Mouse (Mus musculus): ENCODE measurements around the gene Noct.
"Not testable (repeated sequence)": the region's sequence is repeated elsewhere in the genome, so short reads cannot be mapped to it uniquely, and the experiment has no call there.

Gene Noct

DNA sequence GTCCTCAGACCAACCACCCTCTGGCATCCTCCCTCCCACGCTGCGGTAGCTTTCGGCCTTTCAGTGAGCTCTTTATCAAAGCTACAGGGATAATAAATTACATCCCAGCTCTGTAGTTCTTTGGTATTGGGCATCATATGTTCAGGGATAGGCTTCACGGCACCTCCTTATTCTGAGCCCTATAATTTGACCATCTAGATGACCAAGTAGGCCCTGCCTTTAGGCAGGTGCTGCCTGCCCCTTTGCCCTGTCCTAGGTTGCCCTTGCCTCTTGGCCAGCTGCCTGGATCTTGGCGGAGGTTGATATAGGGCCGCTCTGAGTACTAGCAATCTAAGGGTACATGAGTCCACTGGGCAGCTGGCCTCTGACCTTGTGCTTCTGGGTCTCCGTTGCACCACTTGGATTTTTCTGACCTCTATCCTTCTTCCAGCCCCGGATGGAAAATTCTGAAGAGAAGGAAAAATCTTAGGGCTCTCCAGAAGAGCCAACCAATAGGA lies 21.7 kb upstream of the Noct start:
- in situ Hi-C loops (cut with MboI; ENCODE audit: low pct_unique_long_range_greater_than_20kb in 1 of 2, low sequenced_read_pairs in 2 of 2, unreplicated experiment in 1 of 2), result no loop called here

DNA sequence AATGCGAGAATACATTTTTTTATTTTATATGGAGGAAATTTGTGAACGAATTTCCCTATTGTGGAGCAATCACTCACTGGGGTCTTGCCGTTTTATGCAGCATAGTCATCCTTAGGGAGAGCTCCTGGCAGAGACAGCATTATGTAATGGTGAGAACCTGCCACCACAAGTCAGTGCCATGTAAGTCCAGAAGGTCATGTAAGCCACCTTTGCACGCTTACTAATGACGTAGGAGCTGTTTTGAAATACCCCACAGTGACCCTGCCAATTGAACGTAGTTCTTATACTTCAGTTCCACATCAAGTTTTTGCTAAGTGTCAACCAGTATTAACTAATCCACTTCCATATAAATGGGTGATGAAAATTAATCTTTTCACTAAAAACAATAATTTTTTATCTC lies 20.3 kb upstream of the Noct start:
- in situ Hi-C loops (cut with MboI; ENCODE audit: low pct_unique_long_range_greater_than_20kb in 1 of 2, low sequenced_read_pairs in 2 of 2, unreplicated experiment in 1 of 2), result no loop called here

DNA sequence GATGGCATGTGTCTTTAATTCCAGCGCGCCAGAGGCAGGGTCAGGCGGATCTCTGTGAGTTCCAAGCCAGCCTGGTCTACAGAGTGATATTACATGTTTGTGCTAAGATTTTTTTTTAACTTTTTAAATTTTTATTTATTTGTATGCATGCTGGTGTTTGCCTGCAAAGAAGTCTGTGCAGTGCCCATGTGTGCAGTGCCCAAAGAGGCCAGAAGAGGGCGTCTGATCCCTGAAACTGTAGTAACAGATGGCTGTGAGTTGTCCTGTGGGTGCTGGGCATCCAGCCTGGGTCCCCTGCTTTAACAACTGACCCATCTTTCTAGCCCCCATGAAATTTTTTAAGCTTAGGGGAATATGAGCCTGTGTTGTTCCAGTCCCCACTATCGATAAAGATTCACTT lies 19.8 kb upstream of the Noct start:
- in situ Hi-C loops (cut with MboI; ENCODE audit: low pct_unique_long_range_greater_than_20kb in 1 of 2, low sequenced_read_pairs in 2 of 2, unreplicated experiment in 1 of 2), result no loop called here

DNA sequence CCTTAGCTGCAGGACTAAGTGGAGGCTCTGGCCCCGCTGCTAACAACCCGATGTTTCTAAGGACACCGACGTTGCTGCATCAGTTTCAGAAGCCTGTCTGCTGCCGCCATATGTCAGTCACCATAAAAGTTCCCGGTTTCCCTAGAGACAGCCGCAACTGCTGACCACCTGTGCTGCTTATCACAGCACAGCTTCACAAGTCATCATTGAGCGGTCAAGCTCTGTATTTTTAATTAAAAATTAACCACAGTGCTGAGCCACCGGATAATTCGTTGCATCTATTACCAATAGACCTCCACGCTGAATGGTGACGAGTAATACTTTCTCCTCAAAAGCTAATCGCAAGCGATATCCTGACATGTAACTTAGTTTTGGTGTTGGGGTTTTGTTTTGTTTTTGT lies 19.4 kb upstream of the Noct start:
- in situ Hi-C loops (cut with MboI; ENCODE audit: low pct_unique_long_range_greater_than_20kb in 1 of 2, low sequenced_read_pairs in 2 of 2, unreplicated experiment in 1 of 2), result no loop called here

DNA sequence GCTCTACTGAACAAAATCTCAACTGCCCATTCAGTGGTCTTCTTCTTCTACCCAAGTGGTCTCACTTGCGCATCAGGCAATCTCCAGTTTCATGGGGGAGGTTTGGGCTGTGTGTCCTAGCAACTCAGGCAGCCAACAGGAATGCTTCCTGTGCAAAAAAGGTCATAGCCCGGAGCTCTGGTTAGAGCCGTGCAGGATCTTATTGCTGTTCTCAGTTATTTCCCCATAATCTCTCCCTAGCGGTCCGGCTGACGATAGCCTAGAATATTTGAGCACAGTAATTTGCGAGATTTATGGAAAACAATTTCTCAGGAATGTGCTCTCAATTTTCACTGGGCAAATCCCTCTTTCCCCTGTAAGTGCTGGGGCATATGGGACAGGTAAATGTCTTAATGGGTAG lies 17.7 kb upstream of the Noct start:
- in situ Hi-C loops (cut with MboI; ENCODE audit: low pct_unique_long_range_greater_than_20kb in 1 of 2, low sequenced_read_pairs in 2 of 2, unreplicated experiment in 1 of 2), result no loop called here

DNA sequence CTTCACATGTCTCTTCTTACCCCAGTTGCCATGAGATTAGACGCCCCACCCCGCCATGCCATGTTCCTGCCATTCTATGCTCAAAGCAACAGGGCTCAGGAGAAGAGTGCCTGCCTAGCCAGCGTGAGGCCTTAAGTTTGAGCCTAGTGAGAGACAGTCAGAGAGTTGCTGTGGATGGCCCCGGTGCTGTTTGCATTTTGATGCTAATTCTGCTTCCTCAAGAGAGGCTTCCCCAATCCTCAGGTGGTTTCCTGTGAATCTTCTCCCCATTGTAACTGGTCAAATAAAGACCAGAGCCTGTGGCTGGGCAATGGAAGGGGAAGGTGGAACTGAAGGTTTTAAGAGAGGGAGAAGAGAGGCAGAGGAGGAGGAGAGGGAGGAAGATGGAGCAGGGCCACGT lies 15.6 kb upstream of the Noct start:
- in situ Hi-C loops (cut with MboI; ENCODE audit: low pct_unique_long_range_greater_than_20kb in 1 of 2, low sequenced_read_pairs in 2 of 2, unreplicated experiment in 1 of 2), result no loop called here

DNA sequence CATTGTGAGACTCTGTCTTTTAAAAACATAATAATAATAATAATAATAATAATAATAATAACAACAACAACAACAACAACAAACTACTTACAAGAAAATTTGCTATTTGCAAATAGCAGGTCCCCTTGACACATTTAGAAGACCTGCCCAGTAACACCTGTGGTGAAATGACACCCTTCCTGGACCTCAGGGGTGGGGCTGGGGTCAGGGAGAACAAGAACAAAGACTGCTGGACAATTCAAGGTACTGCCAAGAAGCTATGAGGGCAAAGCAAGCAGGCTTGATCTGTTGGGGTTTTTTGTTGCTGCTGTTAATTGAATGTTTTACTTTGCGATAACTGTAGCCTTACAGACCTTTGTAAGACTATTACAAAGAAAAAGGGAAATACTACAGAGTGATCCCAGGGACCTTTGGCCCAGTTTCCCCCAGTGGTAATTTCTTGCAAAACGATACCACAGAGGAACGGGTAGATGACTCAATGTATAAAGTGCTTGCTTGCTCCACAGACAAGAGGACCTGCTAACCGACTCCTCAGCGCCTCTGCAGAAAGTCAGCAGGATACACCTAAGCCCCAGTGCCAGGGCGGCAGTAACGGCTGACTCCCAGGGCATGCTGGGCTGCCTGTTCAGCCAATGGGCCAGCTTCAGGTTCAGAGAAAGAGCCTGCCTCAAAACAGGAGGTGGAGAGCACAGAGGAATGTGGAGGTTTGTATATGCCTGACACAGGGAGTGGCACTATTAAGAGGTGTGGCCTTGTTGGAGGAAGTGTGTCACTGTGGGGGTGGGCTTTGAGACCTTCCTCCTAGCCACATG lies 14.5 kb upstream of the Noct start:
- in situ Hi-C loops (cut with MboI; ENCODE audit: low pct_unique_long_range_greater_than_20kb in 1 of 2, low sequenced_read_pairs in 2 of 2, unreplicated experiment in 1 of 2), result no loop called here

DNA sequence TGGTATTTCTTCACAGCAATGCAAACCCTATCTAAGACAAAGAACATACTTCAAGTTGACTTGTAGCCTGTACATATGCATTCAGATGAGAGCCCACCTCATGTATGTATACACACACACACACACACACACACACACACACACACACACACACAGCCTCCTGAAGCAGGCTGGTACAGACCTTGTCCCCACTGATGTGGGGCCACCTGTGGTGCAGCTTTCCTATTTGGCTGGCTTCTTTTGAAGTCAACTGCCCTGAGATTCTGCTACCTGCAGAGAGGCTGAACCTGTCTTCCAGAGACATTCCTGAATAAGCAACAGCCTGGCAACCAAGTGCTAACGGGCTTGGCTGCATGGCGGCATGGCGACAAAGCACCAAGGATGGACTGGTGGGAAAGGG lies 13.8 kb upstream of the Noct start:
- in situ Hi-C loops (cut with MboI; ENCODE audit: low pct_unique_long_range_greater_than_20kb in 1 of 2, low sequenced_read_pairs in 2 of 2, unreplicated experiment in 1 of 2), result no loop called here

DNA sequence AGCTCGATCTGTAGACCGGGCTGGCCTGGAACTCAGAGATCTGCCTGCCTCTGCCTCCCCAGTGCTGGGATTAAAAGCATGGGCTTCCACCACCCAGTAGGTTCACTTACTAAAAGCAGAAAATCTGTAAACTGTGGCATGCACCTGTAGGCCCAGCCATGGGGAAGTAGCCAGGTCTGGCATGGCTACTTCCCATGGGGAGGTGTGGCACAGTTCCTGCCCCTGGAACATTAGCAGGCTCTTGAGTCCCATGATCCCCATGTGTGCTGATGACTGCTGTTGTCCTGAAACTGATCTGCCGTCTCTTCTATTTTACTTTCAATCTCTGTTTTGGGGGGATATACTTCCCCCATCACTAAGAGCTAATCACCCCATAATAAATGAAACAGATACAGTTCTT lies 11.1 kb upstream of the Noct start:
- in situ Hi-C loops (cut with MboI; ENCODE audit: low pct_unique_long_range_greater_than_20kb in 1 of 2, low sequenced_read_pairs in 2 of 2, unreplicated experiment in 1 of 2), result no loop called here

DNA sequence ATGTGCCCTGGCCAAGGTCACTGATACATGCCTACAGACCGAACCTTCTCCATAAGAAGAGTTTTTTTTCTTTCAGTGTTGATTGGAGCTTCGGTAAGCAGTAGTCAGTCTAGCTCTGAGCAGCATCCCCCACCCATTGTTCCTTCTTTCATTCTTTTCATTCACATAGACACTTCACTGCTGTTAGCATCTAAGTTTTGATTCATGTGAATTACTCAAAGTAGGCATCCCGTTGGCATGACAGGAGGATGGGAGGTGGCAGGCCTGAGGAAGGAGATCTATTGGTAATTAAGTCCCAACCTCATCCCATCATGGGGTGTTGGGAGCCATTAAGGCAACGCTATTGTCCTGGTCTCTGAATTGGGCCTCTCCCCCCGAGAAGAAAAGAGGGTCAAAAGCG lies 8.6 kb upstream of the Noct start:
- in situ Hi-C loops (cut with MboI; ENCODE audit: low pct_unique_long_range_greater_than_20kb in 1 of 2, low sequenced_read_pairs in 2 of 2, unreplicated experiment in 1 of 2), result no loop called here

DNA sequence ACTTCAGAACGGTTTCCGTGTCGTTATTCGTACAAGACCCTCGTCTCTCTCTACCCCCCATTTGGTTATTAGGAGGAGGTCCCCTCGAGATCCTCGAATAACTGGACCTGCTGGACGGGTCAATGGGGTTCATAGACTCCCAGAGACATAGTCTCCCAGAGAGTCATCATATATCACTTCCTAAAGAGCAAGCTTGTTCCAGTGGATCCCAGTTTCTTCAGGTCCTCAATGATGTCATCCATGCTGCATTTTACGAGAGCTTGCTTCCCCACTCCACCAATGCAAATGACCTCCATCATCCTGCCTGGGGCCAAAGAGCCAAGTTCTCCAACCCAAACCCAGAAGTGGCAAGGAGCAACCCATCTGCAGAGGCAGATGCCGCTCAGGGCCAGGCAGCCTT lies 7.9 kb upstream of the Noct start:
- in situ Hi-C loops (cut with MboI; ENCODE audit: low pct_unique_long_range_greater_than_20kb in 1 of 2, low sequenced_read_pairs in 2 of 2, unreplicated experiment in 1 of 2), result not testable (repeated sequence)

DNA sequence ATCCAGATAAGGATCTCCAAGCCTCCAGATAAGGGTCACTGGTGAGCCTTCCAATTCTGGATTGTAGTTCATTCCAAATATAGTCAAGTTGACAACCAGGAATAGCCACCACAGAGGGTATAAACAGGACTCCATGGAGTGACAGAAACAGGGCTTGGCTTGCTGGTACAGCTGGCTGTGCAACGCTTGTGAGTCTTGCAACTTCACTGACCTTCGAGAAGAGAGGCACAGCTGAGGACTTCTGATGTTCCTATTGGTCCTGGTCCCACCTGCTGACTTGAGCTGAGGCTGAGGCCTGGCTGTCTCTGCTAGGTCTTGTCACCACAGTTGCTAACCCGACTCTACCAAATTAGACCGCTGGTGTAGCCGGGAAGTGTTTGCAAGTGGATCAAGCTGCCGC lies 5.9 kb upstream of the Noct start:
- in situ Hi-C loops (cut with MboI; ENCODE audit: low pct_unique_long_range_greater_than_20kb in 1 of 2, low sequenced_read_pairs in 2 of 2, unreplicated experiment in 1 of 2), result not testable (repeated sequence)

DNA sequence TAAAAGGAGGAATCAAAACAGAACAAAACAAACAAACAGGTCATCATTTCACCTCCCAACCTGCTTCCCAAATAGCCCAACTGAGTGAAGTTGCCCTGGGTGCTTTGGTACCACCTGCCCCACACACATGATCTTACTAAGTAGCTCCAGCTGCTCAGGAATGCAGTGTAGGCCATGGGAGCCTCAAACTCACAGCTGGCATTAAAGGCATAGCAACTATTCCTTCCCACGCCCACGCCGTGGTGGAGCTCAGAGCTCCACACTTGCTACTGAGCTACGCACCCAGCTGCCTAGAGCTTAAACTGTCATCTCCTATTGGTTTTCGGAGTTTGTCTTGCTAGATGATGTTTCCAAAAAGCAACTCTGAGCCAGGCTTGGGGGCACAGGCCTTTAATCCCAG lies 5.0 kb upstream of the Noct start:
- in situ Hi-C loops (cut with MboI; ENCODE audit: low pct_unique_long_range_greater_than_20kb in 1 of 2, low sequenced_read_pairs in 2 of 2, unreplicated experiment in 1 of 2), result no loop called here

DNA sequence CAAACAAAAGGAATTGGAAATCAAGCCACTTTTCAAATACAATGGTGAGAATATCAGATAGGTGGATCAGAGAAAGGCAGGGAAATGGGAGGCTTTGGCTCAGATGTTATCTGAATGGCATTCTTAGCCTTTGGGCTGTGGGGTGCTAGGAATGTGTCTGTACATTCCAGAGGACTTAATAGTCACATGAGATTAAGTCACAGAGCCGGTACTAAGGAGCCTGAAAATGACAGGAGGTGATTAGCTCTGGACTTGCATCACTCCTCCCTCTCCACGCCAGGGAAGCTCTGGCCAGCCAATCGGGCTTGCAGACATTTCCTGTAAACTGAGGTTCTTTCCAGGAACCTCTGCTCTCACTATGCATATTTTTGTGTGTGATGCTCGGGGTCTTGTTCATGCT lies 3.4 kb upstream of the Noct start:
- in situ Hi-C loops (cut with MboI; ENCODE audit: low pct_unique_long_range_greater_than_20kb in 1 of 2, low sequenced_read_pairs in 2 of 2, unreplicated experiment in 1 of 2), result no loop called here

DNA sequence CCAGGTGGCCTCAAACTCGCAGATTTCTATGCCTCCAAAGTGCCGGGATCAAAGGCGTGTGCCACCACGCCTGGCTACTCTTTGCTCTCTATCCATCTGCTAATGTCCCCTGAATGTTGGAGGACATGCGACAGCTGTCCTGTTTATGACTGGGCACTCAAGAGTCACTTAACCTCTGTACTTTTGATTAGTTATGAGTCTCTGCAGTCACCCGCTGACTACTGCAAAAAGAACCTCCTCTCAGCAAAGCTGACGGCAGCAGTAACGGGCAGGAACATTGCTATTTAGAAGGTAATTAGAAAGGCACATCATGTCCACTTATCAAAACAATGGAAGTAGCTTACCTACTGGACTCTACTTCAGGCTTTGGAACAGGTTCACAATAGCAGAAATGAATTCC lies 2.4 kb upstream of the Noct start:
- in situ Hi-C loops (cut with MboI; ENCODE audit: low pct_unique_long_range_greater_than_20kb in 1 of 2, low sequenced_read_pairs in 2 of 2, unreplicated experiment in 1 of 2), result no loop called here

DNA sequence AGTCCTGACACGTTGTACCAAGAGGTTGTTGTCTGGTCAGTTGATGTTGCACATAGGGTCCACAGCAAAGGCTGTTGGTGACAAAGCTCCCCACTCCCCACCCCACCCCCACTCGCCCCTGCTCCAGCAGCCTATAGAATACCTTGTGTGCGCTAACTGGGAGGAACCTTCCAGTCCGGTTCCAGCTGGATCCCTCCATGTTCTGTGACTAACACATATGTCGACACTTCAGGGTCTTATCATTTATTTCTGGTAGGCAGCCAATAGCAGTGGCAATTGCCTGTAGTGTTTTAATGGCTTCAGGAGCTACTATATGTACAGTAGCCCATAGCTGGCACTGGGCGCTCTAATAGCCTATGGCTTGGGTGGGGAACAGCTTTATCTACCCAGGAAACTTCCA lies 1.9 kb upstream of the Noct start:
- in situ Hi-C loops (cut with MboI; ENCODE audit: low pct_unique_long_range_greater_than_20kb in 1 of 2, low sequenced_read_pairs in 2 of 2, unreplicated experiment in 1 of 2), result no loop called here

DNA sequence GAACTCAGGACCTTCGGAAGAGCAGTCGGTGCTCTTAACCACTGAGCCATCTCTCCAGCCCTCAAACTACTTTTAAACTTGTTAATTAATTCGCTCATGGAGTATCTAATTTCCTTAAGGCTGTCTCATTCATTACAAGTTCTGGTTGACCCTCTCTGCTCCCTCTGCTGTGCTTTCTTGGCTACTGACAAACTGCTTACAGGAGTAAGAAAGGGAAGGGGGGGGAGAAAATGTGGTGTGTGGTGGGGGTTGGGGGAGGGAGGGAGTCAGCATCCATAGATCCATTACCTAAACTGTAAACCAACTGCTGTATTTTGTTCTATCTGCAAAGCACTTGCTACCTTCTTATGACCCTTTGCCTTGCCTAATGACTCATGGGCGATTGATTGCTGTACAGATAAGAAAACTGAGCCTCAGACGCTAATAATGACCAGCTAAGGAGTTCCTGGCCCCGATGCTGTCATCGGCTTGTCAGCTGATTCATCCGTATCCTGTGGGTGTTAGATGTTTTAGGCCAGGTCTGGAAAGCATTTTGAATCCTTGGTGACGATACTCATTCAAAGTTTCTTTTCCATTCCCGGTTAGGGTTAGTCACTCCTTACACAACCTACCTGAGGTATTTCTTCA lies 1.3 kb upstream of the Noct start:
- in situ Hi-C loops (cut with MboI; ENCODE audit: low pct_unique_long_range_greater_than_20kb in 1 of 2, low sequenced_read_pairs in 2 of 2, unreplicated experiment in 1 of 2), result no loop called here

DNA sequence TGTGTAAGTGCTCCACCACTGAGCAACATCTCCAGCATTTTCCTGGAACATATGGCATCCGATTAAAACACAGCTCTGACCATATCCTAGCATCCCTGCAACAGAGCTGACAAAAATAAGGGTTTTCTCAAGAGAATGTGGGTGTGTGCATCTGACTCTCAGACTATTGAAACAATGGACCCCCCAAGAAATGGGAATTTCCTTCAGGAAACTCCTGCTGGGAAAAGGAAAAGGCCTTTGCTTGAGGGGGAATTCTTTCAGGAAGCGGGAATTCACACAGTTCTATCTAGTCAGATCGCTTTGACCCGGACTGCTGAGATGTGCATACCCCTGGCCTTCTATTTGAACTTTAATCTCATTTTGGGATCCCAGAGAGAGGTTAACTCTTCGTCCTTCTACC lies 691 bp upstream of the Noct start:
- in situ Hi-C loops (cut with MboI; ENCODE audit: low pct_unique_long_range_greater_than_20kb in 1 of 2, low sequenced_read_pairs in 2 of 2, unreplicated experiment in 1 of 2), result no loop called here

DNA sequence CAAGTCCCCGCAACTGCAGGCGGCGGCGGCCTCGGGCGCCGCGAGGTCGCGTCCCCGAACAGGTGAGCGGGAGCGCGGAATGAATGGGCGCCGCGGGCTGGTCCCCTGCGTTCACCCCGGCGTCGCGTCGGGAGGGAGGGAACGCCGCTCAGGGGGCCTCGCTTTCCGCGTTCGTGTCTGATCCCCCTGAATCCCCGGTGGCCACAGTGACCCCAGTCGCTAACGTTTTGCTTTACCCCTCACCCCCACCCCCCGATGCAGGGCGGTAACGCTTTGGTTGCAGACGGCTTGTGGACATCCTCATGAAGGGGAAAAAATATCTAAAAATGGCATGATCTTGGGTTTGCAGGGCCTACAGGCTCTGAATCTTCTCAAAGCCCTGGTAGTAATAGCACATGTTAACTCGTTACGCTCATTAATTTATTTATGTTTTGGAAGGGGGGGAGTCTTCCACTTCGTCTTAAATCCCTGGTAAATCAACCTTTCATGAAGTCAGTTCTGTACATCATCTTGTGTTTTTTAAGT lies 1.0 kb downstream of the Noct start:
- in situ Hi-C loops (cut with MboI; ENCODE audit: low pct_unique_long_range_greater_than_20kb in 1 of 2, low sequenced_read_pairs in 2 of 2, unreplicated experiment in 1 of 2), result no loop called here

DNA sequence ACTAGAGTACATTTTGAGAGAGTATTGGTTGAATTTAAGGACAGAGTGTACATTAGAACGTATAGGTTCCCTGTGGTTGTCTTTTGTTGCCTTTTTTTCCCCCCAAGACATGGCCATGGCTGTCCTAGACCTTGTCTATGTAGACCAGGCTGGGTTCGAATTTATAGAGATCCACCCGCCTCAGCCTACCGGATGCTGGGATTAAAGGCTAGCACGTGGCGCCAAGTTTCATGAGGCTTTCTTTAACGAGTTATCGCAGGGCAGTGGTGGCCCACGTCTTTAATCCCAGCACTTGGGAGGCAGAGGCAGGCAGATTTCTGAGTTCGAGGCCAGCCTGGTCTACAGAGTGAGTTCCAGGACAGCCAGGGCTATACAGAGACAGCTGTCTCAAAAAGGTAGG lies 1.7 kb downstream of the Noct start:
- in situ Hi-C loops (cut with MboI; ENCODE audit: low pct_unique_long_range_greater_than_20kb in 1 of 2, low sequenced_read_pairs in 2 of 2, unreplicated experiment in 1 of 2), result no loop called here
